Mouse (Mus musculus) stomach, postnatal 0 days (tissue): ENCODE measurements around the gene Foxn2.

Experiments
- CTCF ChIP-seq: IDR thresholded peaks from 2 replicates; pipeline ENCODE4 v1.5.1; 2016; ENCODE audit warnings: antibody characterized with exemption, low read depth, mild to moderate bottlenecking, moderate library complexity
- EP300 ChIP-seq: optimal IDR thresholded peaks from 2 replicates; pipeline ENCODE3; 2016; ENCODE audit warnings: antibody characterized with exemption

DNA sequence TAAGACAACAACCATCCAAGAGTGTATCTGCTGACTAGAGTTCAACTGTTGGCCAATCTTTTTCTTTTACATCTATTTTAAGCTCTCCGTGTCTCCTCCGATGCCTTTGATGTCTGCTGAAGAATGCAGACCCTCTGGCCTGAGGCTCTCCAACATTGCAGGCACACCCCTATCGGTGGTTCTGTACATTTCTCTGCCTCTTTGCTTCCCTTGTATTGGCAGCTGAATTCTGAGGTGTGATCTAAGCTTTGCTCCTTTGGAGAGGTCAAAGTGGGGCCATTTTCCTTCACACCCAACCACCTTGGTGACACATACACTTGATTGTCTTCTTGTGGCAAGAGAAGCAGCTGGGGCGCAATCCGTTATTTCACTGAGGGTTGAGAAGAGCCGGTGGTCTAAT lies 43.0 kb upstream of the Foxn2 start:
- TF ChIP-seq EP300 (no peak), CTCF (no peak)
